Mouse (Mus musculus): ENCODE results near the gene Cnpy1.

The Cnpy1 gene

GRCm38 (mm10) chr5:28245574-28245973 lies at the start of gene Cnpy1:
Gene Cnpy1 (minus strand): TSS chr5:28245806.
- DNase-seq (ENCODE audit: low read depth) = no peak

- peak; percentile 76 for DNase-seq (ENCODE audit: low read depth)
These were observed 48.4 kb upstream of the Cnpy1 start for GRCm38 (mm10) chr5:28293990-28294389.

- DNase-seq (ENCODE audit: low read depth) = no peak
These were observed 46.7 kb upstream of the Cnpy1 start for GRCm38 (mm10) chr5:28292281-28292680.

- DNase-seq (ENCODE audit: low read depth) = no peak
These were observed 45.7 kb upstream of the Cnpy1 start for GRCm38 (mm10) chr5:28291118-28291850.

GRCm38 (mm10) chr5:28290630-28291029 lies 45.0 kb upstream of the Cnpy1 start:
- no peak for DNase-seq (ENCODE audit: low read depth)

GRCm38 (mm10) chr5:28289111-28289510 lies 43.5 kb upstream of the Cnpy1 start:
- no peak for DNase-seq (ENCODE audit: low read depth)

- no peak for DNase-seq (ENCODE audit: low read depth)
These were observed 31.7 kb upstream of the Cnpy1 start for GRCm38 (mm10) chr5:28277279-28277678.

- DNase-seq (ENCODE audit: low read depth) = no peak
These were observed 27.2 kb upstream of the Cnpy1 start for GRCm38 (mm10) chr5:28272836-28273235.

- DNase-seq (ENCODE audit: low read depth) = peak; percentile 87
These were observed 23.9 kb upstream of the Cnpy1 start for GRCm38 (mm10) chr5:28269469-28269991.

- DNase-seq (ENCODE audit: low read depth) = no peak
These were observed 22.0 kb upstream of the Cnpy1 start for GRCm38 (mm10) chr5:28267576-28267975.

- no peak for DNase-seq (ENCODE audit: low read depth)
These were observed 20.0 kb upstream of the Cnpy1 start for GRCm38 (mm10) chr5:28265653-28266052.

- no peak for DNase-seq (ENCODE audit: low read depth)
These were observed 18.2 kb upstream of the Cnpy1 start for GRCm38 (mm10) chr5:28263852-28264251.

- no peak for DNase-seq (ENCODE audit: low read depth)
These were observed 16.5 kb upstream of the Cnpy1 start for GRCm38 (mm10) chr5:28262070-28262469.

GRCm38 (mm10) chr5:28259939-28260338 lies 14.3 kb upstream of the Cnpy1 start:
- DNase-seq (ENCODE audit: low read depth) = no peak

GRCm38 (mm10) chr5:28259385-28259784 lies 13.8 kb upstream of the Cnpy1 start:
- no peak for DNase-seq (ENCODE audit: low read depth)

GRCm38 (mm10) chr5:28257816-28258215 lies 12.2 kb upstream of the Cnpy1 start:
- DNase-seq (ENCODE audit: low read depth) = no peak

GRCm38 (mm10) chr5:28252999-28253398 lies 7.4 kb upstream of the Cnpy1 start:
- no peak for DNase-seq (ENCODE audit: low read depth)

GRCm38 (mm10) chr5:28252260-28252659 lies 6.7 kb upstream of the Cnpy1 start:
- DNase-seq (ENCODE audit: low read depth) = no peak

- no peak for DNase-seq (ENCODE audit: low read depth)
These were observed 5.7 kb upstream of the Cnpy1 start for GRCm38 (mm10) chr5:28251211-28251764.

GRCm38 (mm10) chr5:28250479-28250878 lies 4.9 kb upstream of the Cnpy1 start:
- no peak for DNase-seq (ENCODE audit: low read depth)

- no peak for DNase-seq (ENCODE audit: low read depth)
These were observed 485 bp downstream of the Cnpy1 start for GRCm38 (mm10) chr5:28245121-28245520.

- DNase-seq (ENCODE audit: low read depth) = peak; percentile 87
These were observed 2.0 kb downstream of the Cnpy1 start for GRCm38 (mm10) chr5:28243501-28244177.

- DNase-seq (ENCODE audit: low read depth) = no peak
These were observed 4.2 kb downstream of the Cnpy1 start for GRCm38 (mm10) chr5:28241423-28241822.
